ENCODE assay signal across 9 mouse cellular contexts in the genomic region with DNA sequence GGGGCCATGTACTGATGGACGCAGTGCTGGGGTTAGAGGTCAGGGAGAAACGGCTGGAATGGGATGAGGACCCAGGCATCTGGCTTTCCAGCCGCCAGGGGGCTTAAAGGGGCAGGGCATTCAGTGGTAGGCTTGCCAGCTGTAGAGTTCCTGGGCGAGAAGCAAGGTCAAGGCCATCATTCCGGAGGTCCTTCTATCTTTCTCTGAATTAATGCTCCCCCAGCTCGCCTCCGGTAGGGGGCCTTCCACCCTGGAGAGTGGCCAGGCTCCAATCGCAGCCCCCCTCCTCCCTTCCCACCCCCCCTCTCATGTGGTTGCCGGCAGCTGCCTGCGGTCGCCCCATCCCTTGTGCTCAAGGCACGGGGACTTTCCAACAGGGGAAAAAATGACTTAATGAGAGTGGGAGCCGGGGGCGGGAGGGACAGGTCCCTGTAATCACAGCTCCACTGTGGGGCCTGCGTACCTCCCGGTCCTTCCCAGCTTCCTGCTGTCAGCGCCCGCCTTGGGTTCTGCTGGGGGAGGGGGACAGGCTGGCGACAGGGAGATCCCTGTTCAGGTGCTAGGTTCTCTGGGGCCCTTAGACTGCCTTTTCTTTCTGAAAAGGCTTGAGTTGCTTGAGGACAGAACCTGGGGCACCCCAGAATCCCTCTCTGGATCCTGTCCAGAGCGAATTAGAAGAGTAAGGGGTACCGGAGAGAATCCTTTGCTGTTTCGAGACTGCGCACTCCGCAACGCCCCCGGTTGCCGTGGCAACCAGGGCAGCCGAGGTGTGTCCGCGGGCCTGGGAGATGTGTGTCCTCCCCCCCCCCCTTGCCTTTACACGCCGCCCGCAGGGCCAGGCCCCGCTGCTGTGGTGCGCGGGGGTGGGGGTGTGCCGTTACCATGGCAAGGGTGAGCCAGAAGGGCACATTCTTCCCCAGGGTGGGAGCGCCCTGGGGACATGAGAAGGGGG. TPM values are rescaled to one million over a fixed set of nuclear protein-coding genes. Genes with fewer than 3 reads are reported as not detected.
DNase-seq lines count a peak whose midpoint lies in the region; ATAC-seq and TF ChIP-seq lines count a peak whose summit lies in the region.
"Had no signal": no experiment of that assay in that cellular context is flagged by ENCODE, and none has a peak within 500 bp of the region (broad histone marks: within the 10 kb centered on the region; RNA-seq: fewer than 3 reads in every experiment).

No protein-coding gene starts in this region.

- H3K27ac ChIP-seq in kidney, embryonic 16.5 days (ENCODE audit: low read length) = no peak overlapping the region
- H3K27ac ChIP-seq in ES-E14 (ENCODE audit: insufficient read depth, low read depth, low read length, poor library complexity, severe bottlenecking) = no peak overlapping the region
- peak overlapping the region; percentile 40; the same call in 1 of the 2 replicates for H3K27ac ChIP-seq in embryonic facial prominence, embryonic 10.5 days (replicated peaks)
- H3K27ac ChIP-seq in hindbrain, postnatal 0 days = peak overlapping the region; percentile 32; the same call in 1 of the 2 replicates
- peak overlapping the region; percentile 70 for H3K27ac ChIP-seq in midbrain, embryonic 10.5 days (replicated peaks)
- H3K27ac ChIP-seq: liver, embryonic 13.5 days had no signal

- no peak for DNase-seq in kidney, adult 8-10 months
- DNase-seq in ES-E14 (ENCODE audit: low read depth, low spot score) = no peak
- DNase-seq in embryonic facial prominence, embryonic 10.5 days (ENCODE audit: low spot score) = peak; percentile 66
- DNase-seq in hindbrain, postnatal 0 days (ENCODE audit: low spot score) = peak; percentile 76
- peak; percentile 80 for DNase-seq in midbrain, embryonic 10.5 days (ENCODE audit: low spot score)
- DNase-seq in right cerebral cortex, postnatal 4 days = peak; percentile 58
- DNase-seq in urinary bladder, adult 18-20 months (ENCODE audit: low spot score in 2 of 2) = no peak
- DNase-seq: liver, embryonic 13.5 days had no signal

- whole genome bisulfite sequencing in kidney, embryonic 16.5 days = 1% methylated on average over 38 of the region's 38 CpGs
- WGBS in embryonic facial prominence, embryonic 10.5 days = under 1% methylated on average over 38 of the region's 38 CpGs
- WGBS in hindbrain, postnatal 0 days = under 1% methylated on average over 37 of the region's 38 CpGs
- WGBS in midbrain, embryonic 10.5 days = under 1% methylated on average over 38 of the region's 38 CpGs

- peak; percentile 62 for TF ChIP-seq CTCF in hindbrain, postnatal 0 days (IDR thresholded peaks at IDR 0.05; ENCODE audit: low read depth)

- no peak for ATAC-seq in kidney, embryonic 16.5 days (ENCODE audit: low FRiP score, low TSS enrichment)
- ATAC-seq in hindbrain, postnatal 0 days = peak; percentile 43; the same call in 1 of the 2 replicates

- H3K9me3 ChIP-seq in kidney, embryonic 16.5 days (ENCODE audit: low read length) = no peaks in the 10 kb centered on the region
- no peaks in the 10 kb centered on the region for H3K9me3 ChIP-seq in ES-E14 (ENCODE audit: control insufficient read depth, insufficient read depth, low read depth, low read length)
- H3K9me3 ChIP-seq in embryonic facial prominence, embryonic 10.5 days = no peaks in the 10 kb centered on the region
- no peaks in the 10 kb centered on the region for H3K9me3 ChIP-seq in hindbrain, postnatal 0 days (ENCODE audit: low read length)
- no peaks in the 10 kb centered on the region for H3K9me3 ChIP-seq in midbrain, embryonic 10.5 days (replicated peaks)
- H3K9me3 ChIP-seq: liver, embryonic 13.5 days had no signal

- no peaks in the 10 kb centered on the region for H3K36me3 ChIP-seq in kidney, embryonic 16.5 days (ENCODE audit: insufficient read depth, low read length)
- H3K36me3 ChIP-seq in ES-E14 (ENCODE audit: control insufficient read depth, insufficient read depth, low read length, poor library complexity, severe bottlenecking) = no peaks in the 10 kb centered on the region
- no peaks in the 10 kb centered on the region for H3K36me3 ChIP-seq in embryonic facial prominence, embryonic 10.5 days (replicated peaks)
- no peaks in the 10 kb centered on the region for H3K36me3 ChIP-seq in hindbrain, postnatal 0 days (ENCODE audit: insufficient read depth, low read length)
- H3K36me3 ChIP-seq in midbrain, embryonic 10.5 days = no peaks in the 10 kb centered on the region
- H3K36me3 ChIP-seq: liver, embryonic 13.5 days had no signal

- H3K4me2 ChIP-seq in kidney, embryonic 16.5 days (replicated peaks; ENCODE audit: low read depth, low read length) = peak overlapping the region; percentile 46
- peak overlapping the region; percentile 63 for H3K4me2 ChIP-seq in hindbrain, postnatal 0 days (ENCODE audit: low read depth, low read length)
- H3K4me2 ChIP-seq: liver, embryonic 13.5 days had no signal

- no peak overlapping the region; the same call in 1 of the 2 replicates for H3K9ac ChIP-seq in kidney, embryonic 16.5 days (replicated peaks; ENCODE audit: low read length)
- H3K9ac ChIP-seq in ES-E14 (ENCODE audit: insufficient read depth, low read depth, low read length, poor library complexity, severe bottlenecking) = no peak overlapping the region
- H3K9ac ChIP-seq in hindbrain, postnatal 0 days (replicated peaks; ENCODE audit: low read length) = peak overlapping the region; percentile 43
- H3K9ac ChIP-seq: liver, embryonic 13.5 days had no signal

- H3K27me3 ChIP-seq in kidney, embryonic 16.5 days (ENCODE audit: insufficient read depth, low read length) = peaks cover 86% of the 10 kb centered on the region
- H3K27me3 ChIP-seq in embryonic facial prominence, embryonic 10.5 days (replicated peaks; ENCODE audit: low read depth, poor library complexity, severe bottlenecking) = peaks cover 100% of the 10 kb centered on the region
- peaks cover 26% of the 10 kb centered on the region for H3K27me3 ChIP-seq in hindbrain, postnatal 0 days (ENCODE audit: insufficient read depth, low read length)
- H3K27me3 ChIP-seq in midbrain, embryonic 10.5 days (ENCODE audit: low read depth, poor library complexity, severe bottlenecking) = peaks cover 100% of the 10 kb centered on the region

- peak overlapping the region; percentile 28 for H3K4me3 ChIP-seq in kidney, embryonic 16.5 days (ENCODE audit: low read length)
- H3K4me3 ChIP-seq in ES-E14 (ENCODE audit: insufficient read depth in 1 of 2, low read depth in 1 of 2, low read length in 2 of 2, poor library complexity in 1 of 2, severe bottlenecking in 1 of 2) = peak overlapping the region; percentile 6 to 42
- H3K4me3 ChIP-seq in embryonic facial prominence, embryonic 10.5 days = peak overlapping the region; percentile 50
- peak overlapping the region; percentile 35 for H3K4me3 ChIP-seq in hindbrain, postnatal 0 days (ENCODE audit: low read length)
- H3K4me3 ChIP-seq in midbrain, embryonic 10.5 days = peak overlapping the region; percentile 52
- H3K4me3 ChIP-seq: liver, embryonic 13.5 days had no signal

- peaks cover 37% of the 10 kb centered on the region for H3K4me1 ChIP-seq in kidney, embryonic 16.5 days (ENCODE audit: insufficient read depth, low read length)
- peaks cover 2 to 28% of the 10 kb centered on the region in 2 experiments; a peak in 2 of 4 replicates for H3K4me1 ChIP-seq in ES-E14 (ENCODE audit: control insufficient read depth in 2 of 2, insufficient read depth in 2 of 2, low read length in 2 of 2, poor library complexity in 1 of 2)
- H3K4me1 ChIP-seq in embryonic facial prominence, embryonic 10.5 days = peaks cover 61% of the 10 kb centered on the region
- H3K4me1 ChIP-seq in hindbrain, postnatal 0 days (ENCODE audit: insufficient read depth, low read length) = peaks cover 14% of the 10 kb centered on the region; the same call in 1 of the 2 replicates
- peaks cover 74% of the 10 kb centered on the region for H3K4me1 ChIP-seq in midbrain, embryonic 10.5 days

- in situ Hi-C loops in ES-E14 (cut with MboI; ENCODE audit: low sequenced_read_pairs in 2 of 2, unreplicated experiment in 2 of 2) = loop anchor here in 1 of 2 experiments (10.0 kb wide), 1 partner anchor 48 kb away; the partner anchor contains the start of gene Cdk5r2

TF ChIP-seq in ES-E14, 5 proteins besides CTCF, POLR2A, EP300 and RAD21:
- TF ChIP-seq ZC3H11A (IDR thresholded peaks at IDR 0.05; ENCODE audit: borderline replicate concordance, low read depth, low read length) = no peak

RNA-seq across cellular contexts. Expression of gene Wnt10a, which starts 15.3 kb away (rescaled TPM):
- polyA plus RNA-seq in kidney, embryonic 16.5 days (2015; fragmentation: Nextera tagmentation; extraction: Ambion mirVana) = 0.50 and 0.57 TPM in 2 replicates
- total RNA-seq in ES-E14 (2012; rRNA removed) = 0.42 and 1.5 TPM in 2 replicates
- polyA plus RNA-seq in embryonic facial prominence, embryonic 10.5 days (2016; fragmentation: Nextera tagmentation; extraction: Ambion mirVana) = 0.70 and 1.2 TPM in 2 replicates
- total RNA-seq in hindbrain, postnatal 0 days (2014; rRNA removed) = 1.8 and 2.7 TPM in 2 replicates
- polyA plus RNA-seq in hindbrain, postnatal 0 days (2015; fragmentation: Nextera tagmentation; extraction: Ambion mirVana) = 0.48 and 0.68 TPM in 2 replicates
- 0.85 and 1.3 TPM in 2 replicates for polyA plus RNA-seq in midbrain, embryonic 10.5 days (2016; fragmentation: Nextera tagmentation; extraction: Ambion mirVana)
- polyA plus RNA-seq: liver, embryonic 13.5 days had no signal

RNA-seq across cellular contexts. Expression of gene Wnt6, which starts 34.9 kb away (rescaled TPM):
- polyA plus RNA-seq in kidney, embryonic 16.5 days (2015; fragmentation: Nextera tagmentation; extraction: Ambion mirVana) = 1.9 and 2.5 TPM in 2 replicates
- total RNA-seq in ES-E14 (2012; rRNA removed) = 2.6 and 2.8 TPM in 2 replicates
- 26.5 and 26.6 TPM in 2 replicates for polyA plus RNA-seq in embryonic facial prominence, embryonic 10.5 days (2016; fragmentation: Nextera tagmentation; extraction: Ambion mirVana)
- 5.9 and 11.2 TPM in 2 replicates for total RNA-seq in hindbrain, postnatal 0 days (2014; rRNA removed)
- 6.7 and 7.4 TPM in 2 replicates for polyA plus RNA-seq in hindbrain, postnatal 0 days (2015; fragmentation: Nextera tagmentation; extraction: Ambion mirVana)
- 8.7 and 11.0 TPM in 2 replicates for polyA plus RNA-seq in midbrain, embryonic 10.5 days (2016; fragmentation: Nextera tagmentation; extraction: Ambion mirVana)

RNA-seq across cellular contexts. Expression of gene Cdk5r2, which starts 48.1 kb away (rescaled TPM):
- not detected in 2 replicates for polyA plus RNA-seq in kidney, embryonic 16.5 days (2015; fragmentation: Nextera tagmentation; extraction: Ambion mirVana)
- total RNA-seq in ES-E14 (2012; rRNA removed) = 0.26 and 0.54 TPM in 2 replicates
- 0.21 and 0.39 TPM in 2 replicates for polyA plus RNA-seq in embryonic facial prominence, embryonic 10.5 days (2016; fragmentation: Nextera tagmentation; extraction: Ambion mirVana)
- 59.2 and 75.3 TPM in 2 replicates for total RNA-seq in hindbrain, postnatal 0 days (2014; rRNA removed)
- polyA plus RNA-seq in hindbrain, postnatal 0 days (2015; fragmentation: Nextera tagmentation; extraction: Ambion mirVana) = 12.3 and 13.6 TPM in 2 replicates
- polyA plus RNA-seq in midbrain, embryonic 10.5 days (2016; fragmentation: Nextera tagmentation; extraction: Ambion mirVana) = 1.3 and 2.2 TPM in 2 replicates
- polyA plus RNA-seq: liver, embryonic 13.5 days had no signal

RNA-seq across cellular contexts. Expression of gene Prkag3, which starts 57.6 kb away (rescaled TPM):
- 0.49 and 0.55 TPM in 2 replicates for polyA plus RNA-seq in kidney, embryonic 16.5 days (2015; fragmentation: Nextera tagmentation; extraction: Ambion mirVana)
- 0.04 and 0.16 TPM in 2 replicates for total RNA-seq in ES-E14 (2012; rRNA removed)
- polyA plus RNA-seq in embryonic facial prominence, embryonic 10.5 days (2016; fragmentation: Nextera tagmentation; extraction: Ambion mirVana) = 0.11 TPM in 1 of 2 replicates, not detected in the other
- not detected in 2 replicates for total RNA-seq in hindbrain, postnatal 0 days (2014; rRNA removed)
- polyA plus RNA-seq in hindbrain, postnatal 0 days (2015; fragmentation: Nextera tagmentation; extraction: Ambion mirVana) = not detected in 2 replicates
- polyA plus RNA-seq in midbrain, embryonic 10.5 days (2016; fragmentation: Nextera tagmentation; extraction: Ambion mirVana) = not detected in 2 replicates

Comparison
In these comparisons a context has a peak if more than half of its experiments do, and no peak if none do; other contexts are left out.
1. H3K27ac ChIP-seq: peak in embryonic facial prominence, embryonic 10.5 days (single experiment), hindbrain, postnatal 0 days (single experiment) and midbrain, embryonic 10.5 days (single experiment); none in kidney, embryonic 16.5 days (single experiment) and ES-E14 (single experiment).
2. DNase-seq: peak in embryonic facial prominence, embryonic 10.5 days (single experiment), hindbrain, postnatal 0 days (single experiment), midbrain, embryonic 10.5 days (single experiment) and right cerebral cortex, postnatal 4 days (single experiment); none in kidney, adult 8-10 months (0 of 2), ES-E14 (single experiment) and urinary bladder, adult 18-20 months (0 of 2).
3. Peak in every context shown above with its lines, with median percentiles within 50 percentile points of each other: H3K4me3 ChIP-seq.